Mouse (Mus musculus): ENCODE data around the gene Sp2.

GRCm38 (mm10) chr11:96910003-96910402, 72.8 kb downstream of the Sp2 start:
- TF ChIP-seq MAX (IDR thresholded peaks at IDR 0.05) (no peak), CTCF (IDR thresholded peaks at IDR 0.05; ENCODE audit: control insufficient read depth, insufficient read depth, insufficient read length) (peak; percentile 77)

Data from C2C12 (cell line).